Mouse (Mus musculus) A20 (cell line): Measurements from ENCODE around the gene Neu2.

Experiments
- DNase-seq: peaks from one replicate; pipeline ENCODE4 v3.0.0-alpha.2; 2011; ENCODE audit warnings: low read depth, low spot score

Gene Neu2

DNA sequence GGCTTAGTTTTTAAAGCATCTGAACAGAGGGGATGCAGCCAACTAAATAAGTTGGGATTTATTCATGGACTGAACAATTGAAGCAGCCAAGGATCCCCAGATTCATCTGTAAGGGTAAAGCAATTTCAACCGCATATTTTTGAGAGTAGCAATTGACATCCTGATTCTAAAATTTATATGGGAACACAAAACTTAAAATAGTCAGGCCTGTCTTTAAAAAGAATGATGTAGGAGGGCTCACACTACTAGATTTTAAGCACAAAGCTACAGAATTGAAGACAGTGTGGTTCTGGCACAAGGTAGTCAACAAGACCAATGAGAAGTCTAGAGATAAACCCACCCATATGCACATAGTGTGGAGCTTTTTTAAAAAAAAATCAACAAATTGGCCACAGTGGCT, 27.3 kb downstream of the Neu2 start:
- DNase-seq: no peak

DNA sequence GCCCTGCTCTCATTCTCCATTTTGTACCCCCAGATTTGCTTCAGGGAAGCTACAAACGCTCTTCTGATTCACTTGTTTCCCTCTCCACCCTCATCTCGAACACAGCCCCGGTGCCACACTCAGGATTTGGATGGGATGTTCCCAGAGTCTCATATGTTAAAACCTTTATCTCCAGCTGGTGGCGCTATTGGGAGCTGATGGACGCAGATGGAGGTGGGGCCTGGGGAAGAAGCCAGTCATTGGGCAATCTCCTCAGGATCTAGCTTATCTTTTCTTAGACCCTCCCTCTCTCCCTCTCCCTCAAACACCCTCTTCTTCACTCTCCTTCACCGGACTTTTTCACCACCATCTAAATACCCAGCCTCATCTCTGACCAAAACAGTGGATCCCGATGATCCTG, 31.9 kb downstream of the Neu2 start:
- DNase-seq: peak; percentile 63

- DNase-seq: no peak
Measured at GRCm38 (mm10) chr1:87551008-87551407, 41.3 kb downstream of the Neu2 start.

GRCm38 (mm10) chr1:87553586-87553985, 43.9 kb downstream of the Neu2 start:
- DNase-seq: no peak

- DNase-seq: no peak
Measured at GRCm38 (mm10) chr1:87562967-87563366, 53.3 kb downstream of the Neu2 start.

DNA sequence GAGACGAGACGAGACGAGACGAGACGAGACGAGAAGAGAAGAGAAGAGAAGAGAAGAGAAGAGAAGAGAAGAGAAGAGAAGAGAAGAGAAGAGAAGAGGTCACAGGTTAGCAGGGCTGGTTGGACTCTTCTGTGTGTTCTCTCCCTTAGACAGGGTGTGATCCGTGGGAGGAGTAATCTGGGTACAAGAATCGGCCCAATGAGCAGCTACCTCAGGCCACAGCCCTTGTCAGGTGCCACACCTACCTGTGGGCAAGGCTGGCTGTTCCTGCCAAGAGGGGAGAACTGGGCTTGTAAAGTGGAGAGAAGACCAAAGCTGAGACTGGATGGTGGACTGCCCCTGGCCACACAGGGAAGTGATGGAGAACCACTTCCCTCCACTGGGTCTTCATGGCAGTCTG, 56.1 kb downstream of the Neu2 start:
- DNase-seq: no peak

DNA sequence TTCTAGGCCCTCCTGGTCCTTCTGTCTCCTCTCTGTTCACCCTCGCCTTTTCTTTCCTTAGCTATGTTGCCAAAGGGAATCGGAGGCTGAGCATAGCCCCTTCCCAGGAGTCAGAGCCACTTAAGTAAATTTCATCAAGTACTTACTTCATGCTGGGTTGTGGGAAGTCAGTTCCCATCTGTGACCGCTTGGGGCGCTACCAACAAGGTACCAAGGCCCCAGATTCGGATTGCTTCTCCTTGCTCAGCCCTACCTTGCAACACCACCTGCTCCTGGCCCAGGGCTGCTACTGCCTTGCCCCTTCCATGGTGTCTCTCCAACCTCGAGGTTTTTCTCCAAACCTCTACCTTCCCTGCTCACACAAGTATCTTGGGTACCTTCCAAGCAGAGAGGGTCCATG, 58.7 kb downstream of the Neu2 start:
- peak; percentile 72 for DNase-seq

GRCm38 (mm10) chr1:87573261-87573660, 63.6 kb downstream of the Neu2 start:
- no peak for DNase-seq

DNA sequence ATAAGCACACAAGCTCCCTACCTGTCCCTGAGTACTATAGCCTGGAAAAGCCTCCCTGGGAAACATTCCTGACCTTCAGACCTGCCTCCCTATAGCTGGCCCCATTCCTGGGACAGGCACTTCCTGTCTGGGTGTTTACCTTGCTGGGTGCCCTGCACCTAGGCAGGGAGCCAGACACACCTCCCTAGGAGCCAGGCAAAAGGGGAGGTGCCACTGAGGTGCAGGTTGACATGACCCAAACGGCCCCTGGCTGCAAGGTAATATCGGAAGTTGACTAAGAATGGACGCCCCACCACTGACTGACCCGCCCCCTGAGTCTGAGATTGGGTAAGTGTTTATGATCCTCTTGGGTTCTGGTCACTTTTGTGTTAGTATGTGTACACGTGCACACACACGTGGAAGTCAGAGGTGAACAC, 64.1 kb downstream of the Neu2 start, which contains the start of gene Ngef:
TSS of gene Ngef (minus strand) at position 71 of the 416 bp plus-strand sequence.
- DNase-seq: no peak

DNA sequence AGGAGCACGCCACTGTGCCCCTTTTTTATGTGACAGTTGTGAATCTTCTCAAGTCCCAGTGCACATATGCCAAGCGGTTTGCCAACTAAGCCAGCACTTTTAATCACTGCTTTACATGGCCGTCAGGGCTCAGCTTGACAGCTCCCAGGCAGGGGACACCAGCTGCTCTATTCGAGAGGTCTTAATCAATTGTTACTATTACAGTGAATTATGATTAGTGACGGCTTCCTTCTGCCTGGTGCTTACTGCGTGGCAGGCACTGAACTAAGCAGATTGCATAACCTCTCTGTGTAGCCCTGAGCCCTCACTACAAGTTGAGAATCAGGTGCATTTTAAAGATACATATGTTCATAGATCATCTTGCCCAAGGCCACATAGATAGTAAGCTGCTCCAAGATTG, 64.7 kb downstream of the Neu2 start:
- DNase-seq: no peak

DNA sequence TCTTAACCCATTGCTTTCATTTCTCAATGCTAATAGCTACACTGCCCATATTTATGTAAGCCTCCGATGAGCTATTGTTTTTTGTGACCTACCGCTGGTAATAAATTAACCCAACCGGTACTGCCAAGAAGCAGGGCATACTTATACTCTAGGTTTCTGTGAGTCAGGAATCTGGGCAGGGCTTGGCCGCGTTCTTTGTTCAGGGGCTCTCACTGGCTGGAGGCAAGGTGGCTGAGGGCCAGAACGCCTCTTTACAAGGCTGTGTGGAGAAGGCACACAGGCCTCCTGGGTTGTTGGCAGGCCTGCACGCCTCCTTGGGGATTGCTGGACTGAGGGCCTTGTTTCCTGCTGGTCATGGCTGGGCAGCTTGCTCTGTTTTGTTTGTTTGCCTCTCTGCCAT, 65.1 kb downstream of the Neu2 start:
- no peak for DNase-seq

- no peak for DNase-seq
Measured at GRCm38 (mm10) chr1:87578965-87579364, 69.3 kb downstream of the Neu2 start.

DNA sequence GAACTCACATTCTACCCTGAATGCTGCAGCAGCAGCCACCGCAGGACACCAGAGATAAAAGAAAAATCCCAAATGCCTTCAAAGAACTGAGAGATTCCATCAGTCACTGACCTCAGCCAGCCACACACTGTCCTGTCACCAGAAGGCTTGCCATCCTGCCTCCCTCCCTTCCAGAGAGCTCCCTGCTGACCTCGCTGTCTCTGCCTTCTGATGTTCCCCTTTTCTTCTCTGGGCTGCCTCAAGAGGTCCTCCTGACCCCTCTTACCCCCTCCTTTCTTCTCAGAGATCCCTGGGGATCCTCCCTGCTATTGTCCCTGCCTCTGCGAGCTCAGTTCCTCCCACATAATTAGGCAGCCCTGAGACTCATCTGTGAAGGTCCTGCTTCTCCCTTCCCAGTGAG, 71.1 kb downstream of the Neu2 start:
- DNase-seq: no peak

DNA sequence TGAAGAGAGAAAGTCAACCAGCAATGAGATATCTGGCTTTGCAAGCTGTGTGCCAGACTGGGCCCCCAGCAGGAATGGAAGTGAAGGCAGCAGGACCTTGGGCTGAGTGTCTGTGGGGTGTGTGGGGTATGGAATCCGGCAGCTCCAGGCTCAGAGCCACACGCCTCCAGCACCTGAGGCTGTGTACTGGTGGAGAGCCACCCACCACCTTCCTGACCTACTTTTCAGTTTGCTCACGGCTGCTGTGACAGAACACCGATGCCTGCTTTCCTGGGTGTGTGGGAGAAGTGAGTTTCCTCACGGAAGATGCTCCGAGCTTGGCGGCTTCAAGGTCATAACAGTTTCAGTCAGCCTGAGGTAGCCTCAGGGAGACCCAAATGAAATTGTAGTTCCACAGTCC, 79.5 kb downstream of the Neu2 start:
- DNase-seq: no peak

- DNase-seq: no peak
Measured at GRCm38 (mm10) chr1:87589980-87590379, 80.3 kb downstream of the Neu2 start.

DNA sequence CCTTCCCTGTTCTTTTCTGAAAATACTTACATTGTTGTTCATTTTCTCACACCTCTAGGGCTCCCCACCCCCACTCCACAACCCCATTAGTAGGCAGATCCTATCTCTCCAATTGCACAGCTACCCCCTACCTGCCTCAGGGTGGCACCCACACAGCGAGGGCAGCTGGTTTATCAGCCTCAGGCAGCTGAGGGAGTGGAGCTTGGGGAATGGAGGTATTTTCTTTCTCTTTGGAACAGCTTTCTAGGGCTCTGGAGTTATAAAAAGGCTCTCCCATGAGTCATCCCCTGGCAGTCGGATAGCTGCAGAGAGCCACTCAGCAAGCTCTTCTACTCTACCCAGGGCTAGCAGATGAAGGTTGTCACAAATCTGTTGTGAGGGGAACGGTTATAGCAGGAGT, 84.6 kb downstream of the Neu2 start:
- DNase-seq: no peak

GRCm38 (mm10) chr1:87594671-87595070, 85.0 kb downstream of the Neu2 start:
- DNase-seq: no peak

- no peak for DNase-seq
Measured at GRCm38 (mm10) chr1:87600533-87600932, 90.8 kb downstream of the Neu2 start.

DNA sequence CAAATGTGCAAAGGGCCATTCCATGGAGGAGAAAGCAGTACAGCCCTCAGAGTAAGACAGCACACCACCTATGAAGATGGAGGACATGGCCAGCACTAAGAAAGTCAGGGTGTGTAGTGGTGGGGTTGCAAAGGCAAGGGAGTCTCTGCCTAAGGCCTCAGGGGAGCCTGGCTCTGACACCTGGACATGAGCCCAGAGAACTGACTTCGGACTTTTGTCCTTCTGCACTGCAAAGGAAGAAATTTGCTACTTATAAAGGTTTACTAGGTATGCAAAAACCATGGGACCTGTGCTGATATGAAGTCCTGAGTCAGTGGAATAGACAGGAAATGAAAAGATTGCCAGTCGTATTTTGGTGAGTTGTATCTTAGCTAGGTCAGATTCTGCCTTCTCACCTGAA, 92.1 kb downstream of the Neu2 start:
- no peak for DNase-seq

DNA sequence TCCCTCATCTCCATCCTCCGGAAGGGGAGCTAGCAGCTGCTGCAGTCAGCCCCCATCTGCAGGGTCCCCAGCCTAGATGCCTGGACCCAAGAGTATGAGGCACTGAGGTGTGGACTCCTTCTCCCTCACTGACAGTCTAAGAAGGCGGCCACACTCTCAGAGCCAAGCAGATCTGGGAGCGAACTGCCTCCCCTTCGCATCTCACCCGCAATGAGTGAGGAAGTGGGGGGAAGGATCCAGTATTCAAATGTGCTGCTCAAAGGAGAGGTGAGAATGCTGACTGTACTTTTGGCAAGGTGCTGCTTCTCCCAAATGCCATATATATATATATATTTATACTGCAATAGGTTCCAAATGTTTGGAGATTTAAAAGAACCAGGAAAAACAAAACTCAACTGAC, 93.7 kb downstream of the Neu2 start:
- no peak for DNase-seq

DNA sequence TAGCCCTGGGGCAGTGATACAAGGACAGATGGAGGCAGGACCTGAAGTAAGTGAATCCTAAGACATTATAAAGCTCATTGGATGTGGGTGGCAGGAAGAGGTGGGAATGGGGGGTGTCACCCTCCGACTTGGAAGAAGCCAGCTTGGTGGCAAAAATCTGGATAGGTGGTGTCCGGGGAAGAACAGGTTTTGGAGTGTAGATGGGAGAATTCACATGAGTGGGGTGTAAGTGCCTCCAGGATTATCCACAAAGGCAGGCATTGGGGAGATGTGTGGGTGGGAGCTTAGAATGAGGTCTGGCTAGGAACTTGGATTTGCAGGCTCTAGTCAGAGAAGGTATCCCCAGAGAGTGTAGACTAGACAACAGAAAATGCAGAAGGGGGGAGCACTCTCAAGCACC, 95.6 kb downstream of the Neu2 start:
- no peak for DNase-seq

DNA sequence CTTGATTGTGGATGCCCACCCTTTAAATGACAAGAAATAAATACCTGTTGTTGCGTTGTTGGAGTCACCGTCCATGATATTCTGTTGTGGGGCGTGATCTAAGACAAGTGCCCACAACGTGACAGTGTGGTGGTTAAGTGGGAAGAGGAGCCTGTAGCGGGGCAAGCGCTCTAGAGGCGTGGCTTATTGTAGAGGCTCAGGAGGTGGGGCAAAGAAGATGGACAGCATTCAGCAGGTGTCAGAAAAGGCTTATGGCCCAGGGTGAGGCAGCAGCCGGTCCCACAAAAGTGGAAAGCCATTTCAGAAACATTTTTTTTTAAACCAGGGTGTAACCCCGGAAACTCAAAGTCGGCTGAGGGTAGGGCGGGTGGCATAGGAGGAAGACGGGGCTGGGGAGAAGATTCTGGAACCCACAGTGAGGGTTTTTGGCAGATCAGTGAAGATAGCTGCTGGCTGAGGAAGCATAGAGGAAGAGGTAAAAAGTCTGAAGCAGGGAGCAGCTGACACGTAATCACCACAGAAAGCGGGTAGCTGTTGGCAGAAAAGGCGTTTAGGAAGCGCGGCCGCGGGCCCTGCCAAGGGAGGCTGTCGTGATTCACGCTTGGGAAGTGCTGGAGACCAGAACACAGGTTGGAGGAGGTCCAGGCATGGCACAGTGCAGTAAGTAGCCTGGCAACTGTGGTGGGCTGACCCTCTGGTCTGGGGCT, 97.8 kb downstream of the Neu2 start:
- DNase-seq: no peak

GRCm38 (mm10) chr1:87608416-87609046, 98.8 kb downstream of the Neu2 start:
- DNase-seq: peak; percentile 75
